Mouse (Mus musculus): ENCODE measurements around the gene Sh3bp5.

- TF ChIP-seq CTCF (IDR thresholded peaks at IDR 0.05; ENCODE audit: low read depth) (peak; percentile 48), EP300 (IDR thresholded peaks at IDR 0.05; ENCODE audit: low read depth) (no peak)
These were observed 110.3 kb downstream of the Sh3bp5 start for GRCm38 (mm10) chr14:31325551-31325950.
